Comparison of ENCODE assay signal across 19 mouse cellular contexts in the genomic region with DNA sequence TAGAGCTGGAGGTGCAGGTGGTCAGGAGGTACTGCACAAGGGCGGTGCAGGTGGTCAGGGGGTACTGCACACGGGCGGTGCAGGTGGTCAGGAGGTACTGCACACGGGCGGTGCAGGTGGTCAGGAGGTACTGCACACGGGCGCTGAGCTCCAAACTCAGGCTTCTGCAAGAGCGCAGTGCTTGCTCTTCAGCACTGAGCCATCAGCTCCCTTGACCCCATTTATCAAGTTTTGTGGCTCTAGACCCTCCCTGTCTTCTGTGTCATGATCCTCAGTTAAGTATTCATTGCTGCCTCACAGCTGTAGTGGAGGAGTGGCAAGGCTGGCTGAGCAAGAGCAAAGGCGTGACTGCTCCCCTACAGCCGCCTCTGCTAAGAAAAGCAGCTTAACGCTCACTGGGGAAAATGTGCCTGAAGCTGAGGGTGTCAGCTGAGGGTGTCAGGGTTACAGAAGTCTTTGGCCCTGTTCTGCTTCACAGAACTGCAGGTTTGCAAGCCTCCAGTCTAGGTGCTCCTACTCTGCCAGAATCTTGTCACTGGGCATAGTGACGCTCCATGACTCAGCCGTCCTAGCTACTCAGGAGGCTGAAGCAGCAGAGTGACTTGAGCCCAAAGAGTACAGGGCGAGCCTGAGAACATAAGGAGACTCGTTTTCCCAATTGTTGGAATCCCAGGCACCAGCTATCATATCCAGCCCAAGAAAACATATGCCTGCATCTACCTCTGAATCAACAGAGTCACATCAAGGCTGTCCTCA. TPM values are rescaled to one million over a fixed set of nuclear protein-coding genes. Genes with fewer than 3 reads are reported as not detected.
A peak's percentile ranks its signal among the peaks of the same experiment; 100 is the strongest.
DNase-seq lines count a peak whose midpoint lies in the region; ATAC-seq and TF ChIP-seq lines count a peak whose summit lies in the region.
"Had no signal": no experiment of that assay in that cellular context is flagged by ENCODE, and none has a peak within 500 bp of the region (broad histone marks: within the 10 kb centered on the region; RNA-seq: fewer than 3 reads in every experiment).

No protein-coding gene starts in this region.

- peaks cover 5% of the 10 kb centered on the region for H3K36me3 ChIP-seq in kidney, adult 2 months (ENCODE audit: control insufficient read depth, insufficient read depth, low read length)
- peaks cover 39% of the 10 kb centered on the region for H3K36me3 ChIP-seq in lung, embryonic 14.5 days (ENCODE audit: insufficient read depth)
- H3K36me3 ChIP-seq in intestine, embryonic 15.5 days: peaks cover 14% of the 10 kb centered on the region

- CTCF ChIA-PET in Patski (lab: Charles Lee): interaction anchor here (0.9 to 5.1 kb wide), 11 partner anchors 9 to 221 kb away, joined by 3 to 24 read pairs (median 4); no protein-coding TSS in a partner anchor

- no peaks in the 10 kb centered on the region for H3K27me3 ChIP-seq in kidney, adult 2 months (replicated peaks; ENCODE audit: control insufficient read depth, insufficient read depth, low read length)
- H3K27me3 ChIP-seq in lung, embryonic 14.5 days (ENCODE audit: insufficient read depth, low read length): no peaks in the 10 kb centered on the region
- H3K27me3 ChIP-seq in Patski: no peaks in the 10 kb centered on the region
- H3K27me3 ChIP-seq in intestine, embryonic 15.5 days (replicated peaks): no peaks in the 10 kb centered on the region
- H3K27me3 ChIP-seq: embryonic facial prominence, embryonic 12.5 days; heart, embryonic 15.5 days had no signal

- H3K27ac ChIP-seq in kidney, adult 2 months (ENCODE audit: insufficient read depth, low read depth, low read length): 0 out of 2 replicates have a peak overlapping the region, but pooled peaks have one; percentile 40
- no peak overlapping the region for H3K27ac ChIP-seq in lung, embryonic 14.5 days (ENCODE audit: low read depth)
- no peak overlapping the region for H3K27ac ChIP-seq in intestine, embryonic 15.5 days
- H3K27ac ChIP-seq: embryonic facial prominence, embryonic 12.5 days; heart, embryonic 15.5 days had no signal

- TF ChIP-seq POLR2A in kidney, adult 2 months (IDR thresholded peaks at IDR 0.05; ENCODE audit: low read depth, low read length): no peak

- no peaks in the 10 kb centered on the region for H3K9me3 ChIP-seq in lung, embryonic 14.5 days (ENCODE audit: low read depth, low read length)
- no peaks in the 10 kb centered on the region for H3K9me3 ChIP-seq in intestine, embryonic 15.5 days
- H3K9me3 ChIP-seq: embryonic facial prominence, embryonic 12.5 days; heart, embryonic 15.5 days had no signal

- no peak overlapping the region for H3K4me3 ChIP-seq in kidney, adult 2 months (ENCODE audit: insufficient read depth, low read depth, low read length)
- no peak overlapping the region for H3K4me3 ChIP-seq in lung, embryonic 14.5 days (ENCODE audit: low read depth, low read length)
- no peak overlapping the region for H3K4me3 ChIP-seq in intestine, embryonic 15.5 days (replicated peaks)
- H3K4me3 ChIP-seq: embryonic facial prominence, embryonic 12.5 days; heart, embryonic 15.5 days; myocyte had no signal

- TF ChIP-seq CTCF in kidney, adult 2 months (conservative IDR thresholded peaks at IDR 0.05; ENCODE audit: insufficient read depth, insufficient read length, low read depth, low read length): no peak
- TF ChIP-seq CTCF in lung, embryonic 14.5 days (IDR thresholded peaks at IDR 0.05; ENCODE audit: low read depth): no peak
- TF ChIP-seq CTCF in Patski (IDR thresholded peaks at IDR 0.05): no peak

- in situ Hi-C loops in Patski (cut with MboI; ENCODE audit: low pct_unique_long_range_greater_than_20kb): no loop called here

- peak; percentile 35; the same call in 1 of the 2 replicates for ATAC-seq in lung, embryonic 14.5 days (ENCODE audit: insufficient read depth)
- peak; percentile 67 for ATAC-seq in Patski
- peak; percentile 15; the same call in 1 of the 2 replicates for ATAC-seq in intestine, embryonic 15.5 days
- ATAC-seq: forebrain, embryonic 16.5 days; hindbrain, embryonic 16.5 days; lung, postnatal 0 days had no signal

- POLR2A ChIA-PET in Patski (lab: Charles Lee): interaction anchor here (1.2 to 1.3 kb wide), 2 partner anchors 11 to 17 kb away, joined by 3 to 4 read pairs; no protein-coding TSS in a partner anchor

- H3K9ac ChIP-seq in lung, embryonic 14.5 days: no peak overlapping the region
- H3K9ac ChIP-seq in intestine, embryonic 15.5 days: no peak overlapping the region
- H3K9ac ChIP-seq: embryonic facial prominence, embryonic 12.5 days; heart, embryonic 15.5 days had no signal

- no peak overlapping the region for H3K4me2 ChIP-seq in lung, embryonic 14.5 days
- H3K4me2 ChIP-seq in intestine, embryonic 15.5 days (replicated peaks): no peak overlapping the region
- H3K4me2 ChIP-seq: embryonic facial prominence, embryonic 12.5 days; heart, embryonic 15.5 days; liver, embryonic 11.5 days had no signal

- 59% methylated on average over 15 of the region's 15 CpGs for WGBS in kidney, adult 2 months
- WGBS in lung, embryonic 14.5 days: 89% methylated on average over 15 of the region's 15 CpGs
- WGBS in intestine, embryonic 15.5 days: 89% methylated on average over 15 of the region's 15 CpGs

- no peak for DNase-seq in kidney, adult 2 months
- no peak for DNase-seq in kidney, postnatal 25 days
- no peak for DNase-seq in lung, embryonic 14.5 days
- DNase-seq in lung, adult 18-20 months: no peak
- no peak for DNase-seq in Patski (ENCODE audit: low read depth, low spot score)
- no peak for DNase-seq in cerebellum, postnatal 10 days
- DNase-seq: cerebellum, adult 8-10 months; heart, adult 18-20 months; midbrain, embryonic 14.5 days; right cerebral cortex, postnatal 25 days; thymus, postnatal 36 days had no signal

- H3K4me1 ChIP-seq in kidney, adult 2 months (ENCODE audit: control insufficient read depth, insufficient read depth, low read length): no peaks in the 10 kb centered on the region
- no peaks in the 10 kb centered on the region for H3K4me1 ChIP-seq in lung, embryonic 14.5 days (ENCODE audit: insufficient read depth)
- H3K4me1 ChIP-seq in intestine, embryonic 15.5 days (replicated peaks): no peaks in the 10 kb centered on the region
- H3K4me1 ChIP-seq: embryonic facial prominence, embryonic 12.5 days had no signal

RNA-seq across cellular contexts. Expression of a gene that starts 7.5 kb away (rescaled TPM):
- polyA plus RNA-seq in kidney, adult 2 months (2012; rRNA removed): 10.1 and 10.6 TPM in 2 replicates
- polyA plus RNA-seq in lung, embryonic 14.5 days (2014; fragmentation: Nextera tagmentation; extraction: Ambion mirVana): 18.1 and 20.3 TPM in 2 replicates
- 12.0 TPM for polyA plus RNA-seq in Patski (2021)
- polyA plus RNA-seq in intestine, embryonic 15.5 days (2015; fragmentation: Nextera tagmentation; extraction: Ambion mirVana): 15.3 and 17.4 TPM in 2 replicates

RNA-seq across cellular contexts. Expression of a gene that starts 13.6 kb away (rescaled TPM):
- polyA plus RNA-seq in kidney, adult 2 months (2012; rRNA removed): 21.0 and 23.7 TPM in 2 replicates
- 57.4 and 59.0 TPM in 2 replicates for polyA plus RNA-seq in lung, embryonic 14.5 days (2014; fragmentation: Nextera tagmentation; extraction: Ambion mirVana)
- 90.3 TPM for polyA plus RNA-seq in Patski (2021)
- 45.3 and 51.1 TPM in 2 replicates for polyA plus RNA-seq in intestine, embryonic 15.5 days (2015; fragmentation: Nextera tagmentation; extraction: Ambion mirVana)

Comparison
In these comparisons a context has a peak if more than half of its experiments do, and no peak if none do; other contexts are left out.
1. ATAC-seq: peak in every context shown above with its lines; median percentile 67 in Patski; 35 in lung, embryonic 14.5 days; 15 in intestine, embryonic 15.5 days.